Mouse (Mus musculus): Measurements from ENCODE around the gene Serpinc1. TPM values are rescaled to one million over a fixed set of nuclear protein-coding genes. Genes with fewer than 3 reads are reported as not detected.

Gene Serpinc1
- polyA plus RNA-seq, 1 experiment from 2014 or later = 3.1 TPM

- Histone ChIP-seq H3K36me3 (no peaks in the 10 kb centered on the region), H3K4me1 (no peaks in the 10 kb centered on the region), H3K27me3 (no peaks in the 10 kb centered on the region), H3K4me3 (no peak overlapping the region), H3K9me3 (no peaks in the 10 kb centered on the region), H3K9ac (replicated peaks) (no peak overlapping the region), H3K27ac (replicated peaks) (no peak overlapping the region), H3K4me2 (replicated peaks) (no peak overlapping the region)
- ATAC-seq (ENCODE audit: low FRiP score, low read depth) = no peak
- WGBS = 86% methylated on average over 6 of the region's 6 CpGs
Observed at GRCm38 (mm10) chr1:160985477-160985876, 7.1 kb downstream of the Serpinc1 start.

GRCm38 (mm10) chr1:160986881-160987635, 8.7 kb downstream of the Serpinc1 start:
- no peak overlapping the region for H3K4me2 ChIP-seq (replicated peaks)
- H3K4me1 ChIP-seq = no peaks in the 10 kb centered on the region
- H3K27me3 ChIP-seq = no peaks in the 10 kb centered on the region
- no peaks in the 10 kb centered on the region for H3K36me3 ChIP-seq
- no peaks in the 10 kb centered on the region for H3K9me3 ChIP-seq
- no peak for ATAC-seq (ENCODE audit: low FRiP score, low read depth)
- H3K27ac ChIP-seq (replicated peaks) = no peak overlapping the region
- H3K9ac ChIP-seq (replicated peaks) = no peak overlapping the region
- WGBS = 85% methylated on average over 17 of the region's 17 CpGs
- no peak overlapping the region for H3K4me3 ChIP-seq

- no peak for ATAC-seq (ENCODE audit: low FRiP score, low read depth)
- 86% methylated on average over 15 of the region's 15 CpGs for WGBS
- no peaks in the 10 kb centered on the region for H3K4me1 ChIP-seq
Observed at GRCm38 (mm10) chr1:160989395-160989794, 11.0 kb downstream of the Serpinc1 start.

GRCm38 (mm10) chr1:160993851-160994250, 15.5 kb downstream of the Serpinc1 start:
- no peaks in the 10 kb centered on the region for H3K36me3 ChIP-seq
- no peak overlapping the region for H3K9ac ChIP-seq (replicated peaks)
- H3K27me3 ChIP-seq = no peaks in the 10 kb centered on the region
- H3K4me2 ChIP-seq (replicated peaks) = no peak overlapping the region
- no peaks in the 10 kb centered on the region for H3K4me1 ChIP-seq
- no peak for ATAC-seq (ENCODE audit: low FRiP score, low read depth)
- H3K9me3 ChIP-seq = no peaks in the 10 kb centered on the region
- H3K4me3 ChIP-seq = no peak overlapping the region
- H3K27ac ChIP-seq (replicated peaks) = no peak overlapping the region
- WGBS = 68% methylated on average over 6 of the region's 6 CpGs

More at GRCm38 (mm10) chr1:160989395-160989794, 11.0 kb downstream of the Serpinc1 start:
- H3K9me3 ChIP-seq = no peaks in the 10 kb centered on the region
- H3K4me2 ChIP-seq (replicated peaks) = no peak overlapping the region
- no peak overlapping the region for H3K4me3 ChIP-seq
- H3K36me3 ChIP-seq = no peaks in the 10 kb centered on the region
- H3K9ac ChIP-seq (replicated peaks) = no peak overlapping the region
- H3K27ac ChIP-seq (replicated peaks) = no peak overlapping the region
- no peaks in the 10 kb centered on the region for H3K27me3 ChIP-seq

- Histone ChIP-seq H3K27me3 (no peaks in the 10 kb centered on the region), H3K4me1 (no peaks in the 10 kb centered on the region), H3K9me3 (no peaks in the 10 kb centered on the region), H3K9ac (replicated peaks) (no peak overlapping the region), H3K36me3 (peaks cover 18% of the 10 kb centered on the region; the same call in 1 of the 2 replicates), H3K4me3 (no peak overlapping the region), H3K27ac (replicated peaks) (no peak overlapping the region), H3K4me2 (replicated peaks) (no peak overlapping the region)
- no peak for ATAC-seq (ENCODE audit: low FRiP score, low read depth)
- 68% methylated on average over 4 of the region's 4 CpGs for WGBS
Observed at GRCm38 (mm10) chr1:161004942-161005341, 26.6 kb downstream of the Serpinc1 start.

- Histone ChIP-seq H3K36me3 (peaks cover 18% of the 10 kb centered on the region; the same call in 1 of the 2 replicates), H3K9me3 (no peaks in the 10 kb centered on the region), H3K27ac (replicated peaks) (no peak overlapping the region), H3K9ac (replicated peaks) (no peak overlapping the region), H3K4me2 (replicated peaks) (no peak overlapping the region), H3K4me1 (no peaks in the 10 kb centered on the region), H3K27me3 (no peaks in the 10 kb centered on the region), H3K4me3 (no peak overlapping the region)
- 81% methylated on average over 3 of the region's 3 CpGs for WGBS
- ATAC-seq (ENCODE audit: low FRiP score, low read depth) = no peak
Observed at GRCm38 (mm10) chr1:161005526-161005925, 27.1 kb downstream of the Serpinc1 start.

- Histone ChIP-seq H3K27ac (replicated peaks) (no peak overlapping the region), H3K36me3 (peaks cover 18% of the 10 kb centered on the region; the same call in 1 of the 2 replicates), H3K9me3 (no peaks in the 10 kb centered on the region), H3K4me2 (replicated peaks) (no peak overlapping the region), H3K4me3 (no peak overlapping the region), H3K27me3 (no peaks in the 10 kb centered on the region), H3K4me1 (no peaks in the 10 kb centered on the region), H3K9ac (replicated peaks) (no peak overlapping the region)
- 86% methylated on average over 5 of the region's 5 CpGs for WGBS
- no peak for ATAC-seq (ENCODE audit: low FRiP score, low read depth)
Observed at GRCm38 (mm10) chr1:161006471-161006870, 28.1 kb downstream of the Serpinc1 start.

- no peaks in the 10 kb centered on the region for H3K4me1 ChIP-seq
- 96% methylated on average over 2 of the region's 2 CpGs for WGBS
- no peak overlapping the region for H3K4me3 ChIP-seq
- no peak overlapping the region for H3K4me2 ChIP-seq (replicated peaks)
- H3K9me3 ChIP-seq = no peaks in the 10 kb centered on the region
- no peak for ATAC-seq (ENCODE audit: low FRiP score, low read depth)
- H3K36me3 ChIP-seq = peaks cover 27% of the 10 kb centered on the region
- H3K9ac ChIP-seq (replicated peaks) = no peak overlapping the region
- no peaks in the 10 kb centered on the region for H3K27me3 ChIP-seq
- no peak overlapping the region for H3K27ac ChIP-seq (replicated peaks)
Observed at GRCm38 (mm10) chr1:161008038-161008437, 29.7 kb downstream of the Serpinc1 start.

- no peak overlapping the region for H3K4me3 ChIP-seq
- no peak overlapping the region for H3K27ac ChIP-seq (replicated peaks)
- H3K9ac ChIP-seq (replicated peaks) = no peak overlapping the region
- ATAC-seq (ENCODE audit: low FRiP score, low read depth) = no peak
- no peak overlapping the region for H3K4me2 ChIP-seq (replicated peaks)
- H3K27me3 ChIP-seq = no peaks in the 10 kb centered on the region
- no peaks in the 10 kb centered on the region for H3K4me1 ChIP-seq
- 96% methylated on average over 4 of the region's 4 CpGs for WGBS
- peaks cover 21% of the 10 kb centered on the region for H3K36me3 ChIP-seq
- no peaks in the 10 kb centered on the region for H3K9me3 ChIP-seq
Observed at GRCm38 (mm10) chr1:161010436-161010835, 32.1 kb downstream of the Serpinc1 start.

GRCm38 (mm10) chr1:161016378-161016777, 38.0 kb downstream of the Serpinc1 start:
- H3K4me3 ChIP-seq = no peak overlapping the region
- peaks cover 47% of the 10 kb centered on the region for H3K36me3 ChIP-seq
- H3K4me2 ChIP-seq (replicated peaks) = no peak overlapping the region
- no peak overlapping the region for H3K9ac ChIP-seq (replicated peaks)
- ATAC-seq (ENCODE audit: low FRiP score, low read depth) = no peak
- no peak overlapping the region for H3K27ac ChIP-seq (replicated peaks)
- H3K27me3 ChIP-seq = no peaks in the 10 kb centered on the region
- 90% methylated on average over 2 of the region's 2 CpGs for WGBS
- no peaks in the 10 kb centered on the region for H3K4me1 ChIP-seq
- no peaks in the 10 kb centered on the region for H3K9me3 ChIP-seq

GRCm38 (mm10) chr1:161020051-161020450, 41.7 kb downstream of the Serpinc1 start:
- H3K9me3 ChIP-seq = no peaks in the 10 kb centered on the region
- 94% methylated on average over 14 of the region's 14 CpGs for WGBS
- H3K4me3 ChIP-seq = no peak overlapping the region
- H3K36me3 ChIP-seq = peaks cover 41% of the 10 kb centered on the region
- H3K9ac ChIP-seq (replicated peaks) = no peak overlapping the region
- no peak overlapping the region for H3K27ac ChIP-seq (replicated peaks)
- no peaks in the 10 kb centered on the region for H3K27me3 ChIP-seq
- no peak for ATAC-seq (ENCODE audit: low FRiP score, low read depth)
- H3K4me1 ChIP-seq = no peaks in the 10 kb centered on the region
- no peak overlapping the region for H3K4me2 ChIP-seq (replicated peaks)

GRCm38 (mm10) chr1:161025410-161026210, 47.2 kb downstream of the Serpinc1 start:
- H3K4me1 ChIP-seq = no peaks in the 10 kb centered on the region
- H3K27me3 ChIP-seq = no peaks in the 10 kb centered on the region
- ATAC-seq (ENCODE audit: low FRiP score, low read depth) = no peak
- no peak overlapping the region for H3K4me3 ChIP-seq
- WGBS = 86% methylated on average over 5 of the region's 5 CpGs
- H3K27ac ChIP-seq (replicated peaks) = no peak overlapping the region
- no peaks in the 10 kb centered on the region for H3K9me3 ChIP-seq
- H3K9ac ChIP-seq (replicated peaks) = no peak overlapping the region
- peaks cover 31% of the 10 kb centered on the region for H3K36me3 ChIP-seq
- H3K4me2 ChIP-seq (replicated peaks) = no peak overlapping the region

Data from midbrain, embryonic 12.5 days (tissue).